Mouse (Mus musculus): ENCODE measurements around the gene Arhgap30. TPM values are rescaled to one million over a fixed set of nuclear protein-coding genes. Genes with fewer than 3 reads are reported as not detected.

The Arhgap30 gene
- total RNA-seq, 2 experiments from 2014 or later = 1.8 to 2.0 TPM

DNA sequence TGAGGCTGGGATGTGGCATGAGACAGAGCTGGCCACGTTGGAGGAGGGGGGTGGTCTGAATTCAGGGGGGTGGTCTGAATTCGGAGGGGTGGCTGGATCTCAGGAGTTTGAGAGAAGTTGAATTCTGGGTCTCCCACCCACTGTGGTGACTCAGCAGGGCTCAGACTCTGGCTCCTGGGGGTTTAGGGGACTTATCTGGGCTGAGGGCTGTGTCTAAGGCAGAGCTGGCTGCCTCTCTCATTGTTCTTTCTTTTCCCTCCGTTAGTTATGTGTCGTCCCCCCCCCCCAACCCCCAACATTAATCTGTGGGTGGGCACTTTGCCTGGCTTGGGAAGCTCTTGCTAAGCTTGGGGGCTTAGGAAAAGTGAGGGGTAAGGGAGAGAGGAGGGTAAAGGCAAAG lies 14.8 kb upstream of the Arhgap30 start:
- DNase-seq (ENCODE audit: extremely low spot score in 1 of 2, low spot score in 1 of 2) = no peak

DNA sequence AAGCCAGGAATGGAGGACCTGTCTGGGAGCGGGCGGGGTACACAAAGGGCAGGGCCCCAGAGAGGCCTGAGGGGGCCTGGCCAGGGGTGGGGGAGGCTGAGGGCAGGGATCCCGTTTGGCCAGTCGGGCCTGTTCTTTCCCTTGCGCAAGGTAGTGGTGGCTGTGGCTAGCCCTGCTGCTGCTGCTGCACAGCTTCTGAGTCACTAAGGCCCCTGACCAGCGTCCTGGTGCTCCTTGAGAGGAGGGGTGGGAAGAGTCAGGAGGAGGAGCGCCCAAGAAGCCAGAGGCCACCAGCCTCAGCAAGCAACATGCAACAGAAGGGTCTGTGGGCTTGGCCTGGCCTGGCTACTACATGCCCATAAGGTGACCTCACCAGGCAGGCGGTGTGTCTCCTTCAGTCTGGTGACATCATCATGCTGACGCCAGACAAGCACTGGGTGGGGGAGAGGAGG lies 13.1 kb upstream of the Arhgap30 start:
- DNase-seq (ENCODE audit: extremely low spot score in 1 of 2, low spot score in 1 of 2) = no peak

DNA sequence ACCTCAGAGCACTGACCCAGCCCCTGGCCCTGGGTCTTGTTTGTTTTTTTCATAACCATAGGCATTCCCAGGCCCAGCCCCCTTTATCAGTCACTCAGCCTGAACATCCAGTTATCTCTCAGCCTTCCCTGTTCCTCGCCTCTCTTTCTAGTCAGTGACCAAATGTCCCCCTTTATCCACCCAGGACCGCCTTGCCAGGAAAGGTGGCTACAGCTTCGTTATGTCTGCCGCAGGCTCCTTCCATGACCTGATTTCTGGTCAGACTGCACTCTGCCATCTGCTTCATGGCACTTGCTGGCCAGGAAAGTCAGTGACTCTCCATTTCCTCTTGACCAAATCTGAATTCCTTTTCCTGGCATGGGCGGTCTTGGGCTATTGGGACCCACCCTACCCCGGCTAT lies 10.5 kb upstream of the Arhgap30 start:
- DNase-seq (ENCODE audit: extremely low spot score in 1 of 2, low spot score in 1 of 2) = no peak

DNA sequence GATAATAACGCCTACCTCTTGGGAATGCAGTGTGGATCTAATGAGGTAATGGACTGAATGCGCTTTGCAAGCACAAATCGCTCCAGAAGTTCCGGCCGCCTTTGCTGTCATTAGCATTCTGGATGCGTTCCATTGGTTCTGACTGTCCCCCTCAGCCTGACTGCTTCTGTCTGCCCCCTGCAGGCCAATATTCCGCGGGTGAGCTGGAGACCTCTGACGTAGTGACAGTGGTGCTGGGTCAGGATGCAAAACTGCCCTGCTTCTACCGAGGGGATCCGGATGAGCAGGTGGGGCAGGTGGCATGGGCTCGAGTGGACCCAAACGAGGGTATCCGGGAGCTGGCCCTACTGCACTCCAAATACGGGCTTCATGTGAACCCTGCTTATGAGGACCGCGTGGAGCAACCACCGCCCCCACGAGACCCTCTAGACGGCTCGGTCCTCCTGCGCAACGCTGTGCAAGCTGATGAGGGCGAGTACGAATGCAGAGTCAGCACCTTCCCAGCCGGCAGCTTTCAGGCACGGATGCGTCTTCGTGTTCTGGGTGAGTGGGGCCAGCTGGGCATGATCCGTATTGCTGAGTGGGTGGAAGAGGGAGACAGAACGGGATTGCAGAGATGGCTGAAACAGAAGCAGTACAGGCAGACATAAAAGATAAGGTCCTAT lies 8.7 kb upstream of the Arhgap30 start:
- DNase-seq (ENCODE audit: extremely low spot score in 1 of 2, low spot score in 1 of 2) = peak; percentile 59 to 69

DNA sequence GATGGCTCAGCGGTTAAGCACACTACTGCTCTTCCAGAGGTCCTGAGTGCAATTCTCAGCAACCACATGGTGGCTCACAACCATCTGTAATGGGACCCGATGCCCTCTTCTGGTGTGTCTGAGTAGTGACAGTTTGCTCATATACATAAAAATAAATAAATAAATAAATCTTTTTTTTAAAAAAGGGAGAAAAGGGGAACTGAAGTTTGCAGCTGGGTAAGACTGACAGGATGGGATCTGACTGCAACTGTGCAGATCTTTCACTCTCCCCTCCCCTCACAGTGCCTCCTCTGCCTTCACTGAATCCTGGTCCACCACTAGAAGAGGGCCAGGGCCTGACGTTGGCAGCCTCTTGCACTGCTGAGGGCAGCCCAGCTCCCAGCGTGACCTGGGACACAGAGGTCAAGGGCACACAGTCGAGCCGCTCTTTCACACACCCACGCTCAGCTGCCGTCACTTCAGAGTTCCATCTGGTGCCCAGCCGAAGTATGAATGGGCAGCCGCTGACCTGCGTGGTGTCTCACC lies 6.6 kb upstream of the Arhgap30 start:
- DNase-seq (ENCODE audit: extremely low spot score in 1 of 2, low spot score in 1 of 2) = no peak

DNA sequence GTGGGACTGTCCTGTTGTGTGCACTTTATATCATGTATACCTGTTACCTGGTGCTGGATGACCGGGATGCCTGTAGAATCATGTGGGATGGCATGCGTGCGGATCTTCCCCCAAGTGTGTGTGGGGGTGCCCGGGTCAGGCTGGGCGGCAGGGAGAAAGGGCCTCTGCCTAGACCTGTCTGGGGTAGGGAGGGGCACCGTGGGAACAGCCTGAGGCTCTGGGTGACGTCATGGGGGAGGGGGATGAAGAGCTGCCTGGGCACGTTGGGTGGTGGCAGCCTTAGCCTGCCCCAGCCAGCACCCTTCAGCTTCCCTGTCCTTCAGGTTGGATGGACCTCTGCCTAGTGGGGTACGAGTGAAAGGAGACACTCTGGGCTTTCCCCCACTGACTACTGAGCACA lies 4.4 kb upstream of the Arhgap30 start:
- DNase-seq (ENCODE audit: extremely low spot score in 1 of 2, low spot score in 1 of 2) = no peak

DNA sequence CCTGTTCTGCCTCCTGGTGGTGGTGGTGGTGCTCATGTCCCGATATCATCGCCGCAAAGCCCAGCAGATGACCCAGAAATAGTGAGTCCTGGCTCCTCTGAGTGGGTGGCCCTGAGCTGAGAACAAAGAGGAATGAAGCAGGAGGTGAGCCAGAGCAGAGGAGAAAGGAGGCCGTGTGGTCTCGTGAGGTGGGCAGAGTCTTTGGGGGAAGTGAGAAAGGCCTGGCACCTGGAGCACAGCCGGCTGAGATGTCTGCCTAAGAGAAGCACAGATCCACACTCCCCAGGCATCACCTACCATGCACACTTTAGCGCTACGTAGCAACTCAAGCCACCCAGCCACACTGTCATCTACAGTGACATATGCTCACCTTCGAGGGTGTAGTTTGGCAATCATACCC lies 3.6 kb upstream of the Arhgap30 start:
- no peak for DNase-seq (ENCODE audit: extremely low spot score in 1 of 2, low spot score in 1 of 2)

DNA sequence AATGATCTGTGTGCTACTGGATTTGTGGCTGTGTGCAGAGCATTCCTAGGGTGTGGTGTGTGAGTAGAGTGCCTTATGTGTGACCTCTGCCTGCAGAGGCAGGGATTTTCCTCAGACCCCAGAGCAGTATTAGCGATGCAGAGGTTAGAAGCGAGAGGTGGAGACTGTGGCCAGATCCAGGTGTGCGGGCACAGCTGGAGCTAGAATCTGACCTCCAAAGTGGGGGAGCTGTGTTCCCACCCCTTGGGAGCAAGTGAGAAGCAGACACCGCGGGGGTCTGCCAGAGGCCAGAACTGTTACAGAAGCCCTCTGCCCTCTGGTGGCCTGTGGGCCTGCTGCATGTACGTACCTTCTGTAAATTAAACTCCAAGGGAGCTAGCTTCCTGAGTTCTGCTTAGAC lies 1.7 kb upstream of the Arhgap30 start:
- DNase-seq (ENCODE audit: extremely low spot score in 1 of 2, low spot score in 1 of 2) = no peak

DNA sequence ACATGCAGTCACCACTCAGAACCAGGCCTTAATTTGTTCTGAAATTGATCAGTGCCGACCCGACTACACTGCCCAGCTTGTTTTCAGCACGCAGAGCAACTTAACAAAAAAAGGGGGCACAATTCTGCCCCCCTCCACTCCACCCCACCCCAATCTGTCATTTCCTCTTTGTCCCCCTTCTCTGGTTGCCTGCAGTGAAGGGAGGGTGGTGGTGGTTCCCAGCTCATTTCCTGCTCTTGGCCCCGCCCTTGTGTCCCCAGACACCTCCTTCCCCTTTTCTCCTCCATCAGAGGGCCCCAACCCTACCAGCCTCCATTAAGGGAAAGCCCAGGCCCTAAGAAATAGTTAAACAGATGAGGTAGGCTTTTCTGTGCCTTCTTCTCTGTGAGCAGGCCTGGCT lies 1.3 kb downstream of the Arhgap30 start:
- DNase-seq (ENCODE audit: extremely low spot score in 1 of 2, low spot score in 1 of 2) = no peak

DNA sequence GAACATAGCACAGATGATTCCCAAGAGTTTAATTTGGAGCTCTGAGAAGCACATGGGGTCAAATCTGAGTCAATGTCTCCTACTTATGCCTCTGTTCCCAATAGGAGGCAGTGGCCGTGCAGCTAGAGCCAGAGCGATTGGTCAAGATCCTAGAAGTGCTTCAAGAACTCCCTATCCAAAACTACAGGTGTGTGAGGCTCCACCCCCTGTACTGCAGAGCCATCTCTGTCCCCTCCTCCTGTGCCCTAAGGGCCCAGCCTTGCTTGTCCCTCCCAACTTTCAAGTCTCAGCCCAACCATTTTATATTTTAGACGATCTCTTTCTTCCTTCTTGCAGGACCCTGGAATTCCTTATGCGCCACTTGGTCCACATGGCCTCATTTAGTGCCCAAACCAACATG lies 13.1 kb downstream of the Arhgap30 start:
- DNase-seq (ENCODE audit: extremely low spot score in 1 of 2, low spot score in 1 of 2) = no peak

DNA sequence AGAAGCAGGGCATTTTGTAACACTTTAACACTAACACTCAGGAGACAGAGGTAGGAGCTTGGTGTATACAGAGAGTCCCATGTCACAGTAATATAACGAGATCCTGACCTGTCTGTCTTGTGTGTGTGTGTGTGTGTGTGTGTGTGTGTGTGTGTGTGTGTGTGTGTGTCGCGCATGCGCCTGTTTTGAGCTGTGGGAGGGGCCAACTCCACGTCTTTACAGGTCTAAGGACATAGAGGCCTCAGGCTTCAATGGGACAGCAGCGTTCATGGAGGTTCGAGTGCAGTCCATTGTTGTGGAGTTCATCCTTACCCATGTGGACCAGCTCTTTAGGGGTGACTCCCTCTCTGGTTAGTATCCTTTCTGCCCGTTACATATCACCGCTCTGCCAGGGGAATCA lies 14.2 kb downstream of the Arhgap30 start:
- no peak for DNase-seq (ENCODE audit: extremely low spot score in 1 of 2, low spot score in 1 of 2)

DNA sequence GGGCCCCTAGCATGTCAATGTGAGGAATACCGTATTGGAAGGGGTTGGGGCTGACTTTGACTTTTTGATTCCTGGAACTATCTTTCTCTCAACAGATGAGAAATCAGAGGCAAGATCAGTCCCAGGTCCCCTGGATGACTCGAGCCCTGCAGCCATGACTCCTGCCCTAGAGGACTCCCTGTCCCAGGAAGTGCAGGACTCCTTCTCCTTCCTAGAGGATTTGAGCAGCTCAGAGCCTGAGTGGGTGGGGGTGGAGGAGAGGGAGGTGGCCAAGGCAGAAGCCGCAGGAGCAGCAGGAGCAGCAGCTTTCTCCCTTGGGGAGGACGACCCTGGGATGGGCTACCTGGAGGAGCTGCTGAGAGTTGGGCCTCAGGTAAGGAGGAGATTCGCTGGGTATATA lies 18.5 kb downstream of the Arhgap30 start:
- DNase-seq (ENCODE audit: extremely low spot score in 1 of 2, low spot score in 1 of 2) = no peak

DNA sequence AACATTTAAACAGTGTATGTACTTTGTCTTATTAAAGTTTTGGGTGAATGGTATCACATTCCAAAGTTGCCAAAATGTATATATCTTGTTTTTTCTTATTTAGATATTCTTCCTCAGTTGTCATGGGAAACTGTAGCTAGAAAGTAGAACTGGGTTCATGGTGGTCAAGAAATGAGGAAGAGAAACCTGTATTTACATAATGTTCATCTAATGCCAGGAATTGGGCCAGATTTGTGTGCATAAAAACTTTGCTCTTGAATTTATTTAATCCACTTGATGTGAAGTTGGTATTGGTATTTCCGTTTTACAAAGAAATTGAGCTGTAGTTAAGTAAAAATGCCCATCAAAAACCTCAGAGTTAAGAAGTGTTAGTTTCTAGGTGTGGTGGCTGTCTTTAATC lies 21.5 kb downstream of the Arhgap30 start:
- DNase-seq (ENCODE audit: extremely low spot score in 1 of 2, low spot score in 1 of 2) = no peak

DNA sequence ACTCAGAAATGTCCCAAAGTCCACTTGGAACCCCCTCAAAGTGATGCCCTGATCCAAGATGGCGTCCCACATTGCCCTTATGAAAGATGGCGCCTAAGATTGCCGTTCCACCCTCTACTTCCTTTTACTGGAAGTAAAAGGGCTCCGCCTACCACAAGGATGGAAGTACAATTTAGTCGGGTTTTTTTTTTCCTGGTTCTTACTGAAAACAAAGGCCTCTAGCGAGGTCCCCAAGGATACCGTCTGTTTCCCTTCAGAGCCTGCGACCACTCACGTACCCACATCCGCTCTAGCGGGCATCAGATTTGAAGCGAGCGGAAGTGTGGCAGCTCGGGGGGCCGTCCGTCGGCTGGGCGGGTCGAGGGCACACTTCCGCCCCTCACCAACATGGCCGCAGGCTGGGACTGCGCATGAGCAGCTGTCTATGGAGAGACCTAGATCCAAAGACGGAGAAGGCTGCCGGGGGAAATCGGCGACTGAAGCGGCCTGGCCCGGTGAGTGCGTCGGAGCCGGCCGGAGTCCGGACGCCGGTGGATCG lies 22.3 kb downstream of the Arhgap30 start, which contains the start of gene Usf1:
Gene Usf1 (plus strand): TSS at position 367 of the 538 bp plus-strand sequence.
- DNase-seq (ENCODE audit: extremely low spot score in 1 of 2, low spot score in 1 of 2) = peak; percentile 87 to 89

DNA sequence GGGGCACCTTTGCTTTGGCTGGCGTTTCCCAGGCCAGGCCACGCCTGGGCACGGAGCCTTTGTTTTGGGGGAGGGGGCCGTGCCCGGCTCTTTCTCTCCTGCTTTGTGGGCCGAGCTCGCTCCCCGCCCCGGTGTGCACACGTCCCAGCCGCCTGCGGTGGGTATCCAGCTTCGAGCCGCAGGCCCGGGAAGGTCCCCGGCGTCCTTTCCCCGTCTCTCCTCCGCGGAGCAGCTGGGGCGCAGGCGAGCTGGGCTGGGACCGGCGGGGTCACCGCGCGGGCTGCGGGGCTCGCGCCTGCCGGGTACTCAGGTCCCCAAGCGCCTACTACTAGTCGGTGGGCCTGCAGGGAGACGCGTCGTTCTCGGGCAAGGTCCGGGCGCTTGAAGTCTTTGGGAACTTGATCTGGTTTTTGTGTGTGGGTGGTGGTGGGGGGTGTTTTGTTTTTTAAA lies 22.8 kb downstream of the Arhgap30 start:
- DNase-seq (ENCODE audit: extremely low spot score in 1 of 2, low spot score in 1 of 2) = no peak

DNA sequence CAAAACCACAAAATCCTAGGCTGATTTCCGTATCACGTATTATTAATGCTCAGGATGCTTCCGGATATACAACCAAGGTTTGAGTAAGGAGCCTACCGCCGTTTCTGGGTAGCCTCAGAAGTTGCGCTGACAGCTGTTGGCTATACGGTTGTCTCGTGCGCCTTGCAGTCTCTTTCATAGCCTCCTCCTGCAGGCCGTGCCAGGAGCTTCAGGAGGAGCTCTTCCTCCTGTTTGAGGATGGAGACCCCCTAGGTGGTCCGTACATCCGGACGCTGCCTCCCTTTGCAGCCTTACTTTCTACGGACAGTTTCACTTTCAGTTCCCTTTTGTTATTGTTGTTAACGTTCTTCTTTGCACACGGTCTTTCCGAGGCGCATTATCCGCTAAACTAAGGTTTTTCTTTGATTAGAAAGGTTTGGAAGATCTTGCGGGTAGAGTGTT lies 23.3 kb downstream of the Arhgap30 start:
- peak in 1 of 2 experiments; percentile 25 for DNase-seq (ENCODE audit: extremely low spot score in 1 of 2, low spot score in 1 of 2)

DNA sequence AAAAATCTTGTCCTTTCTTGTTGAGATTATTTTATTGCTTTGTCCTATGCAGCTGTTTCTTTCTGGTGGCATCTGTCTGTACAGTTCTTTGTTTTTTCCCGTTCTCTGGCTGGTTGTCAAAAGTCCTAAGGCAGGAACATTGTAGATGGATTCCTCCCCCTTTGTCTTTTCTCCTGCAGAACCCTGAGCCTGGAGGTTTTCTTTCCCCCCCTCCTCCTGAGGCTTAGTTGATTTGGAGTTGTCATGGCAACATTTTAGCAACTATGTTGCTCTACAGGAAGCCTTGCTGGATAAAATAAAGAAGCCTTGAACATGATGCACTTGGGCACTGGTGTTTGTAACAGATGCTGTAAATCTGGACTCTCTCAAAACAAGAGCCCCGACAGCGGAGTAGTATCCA lies 23.7 kb downstream of the Arhgap30 start:
- no peak for DNase-seq (ENCODE audit: extremely low spot score in 1 of 2, low spot score in 1 of 2)

DNA sequence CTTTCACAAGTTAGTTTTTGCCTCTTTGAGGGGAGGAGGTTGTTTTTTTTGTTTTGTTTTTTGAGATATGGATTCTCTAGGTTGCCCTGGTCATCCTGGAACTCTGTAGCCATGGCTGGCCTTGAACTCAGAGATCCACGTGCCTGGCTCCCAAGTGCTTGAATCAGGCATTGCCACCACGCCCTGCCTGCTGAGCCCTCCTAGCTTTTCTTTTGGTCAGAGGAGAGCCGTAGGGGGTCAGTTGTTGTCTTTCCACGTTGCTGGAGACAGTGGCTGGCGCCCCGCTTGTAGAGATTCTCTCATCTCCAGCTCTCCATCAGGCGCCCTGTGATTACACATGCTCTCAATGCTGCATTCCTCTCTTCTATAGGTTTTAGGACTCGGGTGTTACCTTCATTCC lies 24.9 kb downstream of the Arhgap30 start:
- DNase-seq (ENCODE audit: extremely low spot score in 1 of 2, low spot score in 1 of 2) = no peak

DNA sequence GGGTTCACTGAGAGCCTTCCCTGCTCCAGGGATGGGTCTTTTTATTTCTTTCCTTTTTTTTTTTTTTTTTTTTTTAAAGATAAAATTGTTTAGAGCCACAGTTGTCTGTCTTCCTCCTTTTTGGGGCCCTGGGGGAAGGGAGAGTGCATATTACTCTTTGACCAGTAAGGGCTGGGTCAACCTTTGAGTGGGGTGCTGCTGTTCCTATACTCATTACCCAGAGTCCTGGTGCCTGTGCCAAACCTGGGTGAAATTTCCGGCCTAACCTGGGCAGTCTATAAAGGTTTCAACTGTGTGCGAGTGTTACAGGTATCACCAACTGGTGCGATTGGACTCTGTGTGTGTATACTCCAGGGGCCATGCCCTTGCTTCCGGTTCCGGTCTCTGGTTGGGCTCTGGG lies 29.9 kb downstream of the Arhgap30 start, which contains the start of gene Tstd1:
Gene Tstd1 (plus strand): TSS at position 213 of the 400 bp plus-strand sequence.
- DNase-seq (ENCODE audit: extremely low spot score in 1 of 2, low spot score in 1 of 2) = no peak

DNA sequence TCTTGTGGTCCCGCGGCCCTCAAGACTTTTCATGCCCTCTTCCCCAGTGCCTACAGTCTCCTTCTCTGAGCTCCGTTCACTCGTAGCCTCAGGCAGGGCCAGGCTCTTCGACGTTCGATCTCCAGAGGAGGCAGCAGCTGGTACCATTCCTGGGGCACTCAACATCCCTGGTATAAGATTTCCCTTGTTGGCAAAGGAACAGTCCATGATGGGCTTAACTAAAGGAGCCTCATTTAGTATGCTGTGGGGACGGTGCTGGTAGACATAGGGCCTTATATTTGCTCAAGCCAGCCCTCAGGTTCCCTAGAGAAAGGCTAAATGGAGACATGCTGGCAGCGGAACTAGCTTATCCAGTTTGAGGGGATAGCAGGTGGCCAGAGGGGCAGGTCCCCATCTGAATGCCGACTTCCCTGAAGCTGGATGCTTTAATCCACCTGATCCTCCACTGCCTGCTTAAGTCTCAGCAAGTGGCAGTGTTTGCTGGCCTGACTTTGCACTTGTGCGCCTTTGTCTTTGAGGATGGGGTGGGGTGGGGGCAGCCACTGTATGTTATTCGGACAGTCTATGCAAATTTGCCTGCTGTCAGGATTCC lies 30.6 kb downstream of the Arhgap30 start:
- no peak for DNase-seq (ENCODE audit: extremely low spot score in 1 of 2, low spot score in 1 of 2)

DNA sequence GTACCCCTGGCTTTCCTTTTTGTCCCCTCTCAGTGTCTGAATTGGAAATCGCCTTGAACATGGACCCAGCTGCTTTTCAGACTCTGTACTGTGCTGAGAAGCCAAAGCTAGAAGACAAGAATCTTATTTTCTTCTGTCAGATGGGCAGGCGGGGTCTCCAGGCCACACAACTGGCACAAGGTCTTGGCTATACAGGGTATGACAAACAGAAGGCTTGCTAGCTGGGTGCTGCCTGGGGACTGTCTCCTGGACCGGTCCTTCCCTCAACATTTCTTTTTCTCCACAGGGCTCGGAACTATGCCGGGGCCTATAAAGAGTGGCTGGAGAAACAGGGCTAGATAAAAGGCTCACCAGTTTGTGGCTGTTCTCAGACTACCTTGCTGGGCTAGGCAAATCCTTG lies 31.2 kb downstream of the Arhgap30 start:
- DNase-seq (ENCODE audit: extremely low spot score in 1 of 2, low spot score in 1 of 2) = no peak

All from layer of hippocampus, postnatal 25 days (tissue).